Mouse (Mus musculus): Measurements from ENCODE around the gene Mtch2. TPM values are rescaled to one million over a fixed set of nuclear protein-coding genes. Genes with fewer than 3 reads are reported as not detected.

The Mtch2 gene
- polyA plus RNA-seq, 1 experiment from 2014 or later, result 228 TPM

GRCm38 (mm10) chr2:90850401-90850800, 3.4 kb downstream of the Mtch2 start:
- Histone ChIP-seq H3K4me2 (no peak overlapping the region), H3K27me3 (ENCODE audit: insufficient read depth, low read length) (no peaks in the 10 kb centered on the region), H3K9ac (no peak overlapping the region), H3K4me1 (ENCODE audit: insufficient read depth) (no peaks in the 10 kb centered on the region; the same call in 1 of the 2 replicates), H3K4me3 (ENCODE audit: low read depth, low read length) (no peak overlapping the region), H3K9me3 (ENCODE audit: low read depth, low read length) (no peaks in the 10 kb centered on the region), H3K27ac (ENCODE audit: low read depth) (no peak overlapping the region), H3K36me3 (ENCODE audit: insufficient read depth) (peaks cover 57% of the 10 kb centered on the region)
- ATAC-seq (ENCODE audit: insufficient read depth), result no peak
- TF ChIP-seq CTCF (IDR thresholded peaks at IDR 0.05; ENCODE audit: low read depth), result no peak
- 97% methylated on average over 1 of the region's 1 CpGs for WGBS
- DNase-seq, result no peak

- ATAC-seq (ENCODE audit: insufficient read depth), result no peak
- H3K9me3 ChIP-seq (ENCODE audit: low read depth, low read length), result no peaks in the 10 kb centered on the region
- DNase-seq, result no peak
- H3K9ac ChIP-seq, result no peak overlapping the region
- no peaks in the 10 kb centered on the region for H3K4me1 ChIP-seq (ENCODE audit: insufficient read depth)
- no peak overlapping the region for H3K4me2 ChIP-seq
- WGBS, result 94% methylated on average over 2 of the region's 2 CpGs
- H3K4me3 ChIP-seq (ENCODE audit: low read depth, low read length), result no peak overlapping the region
- TF ChIP-seq CTCF (IDR thresholded peaks at IDR 0.05; ENCODE audit: low read depth), result no peak
- H3K27me3 ChIP-seq (ENCODE audit: insufficient read depth, low read length), result no peaks in the 10 kb centered on the region
- peaks cover 74% of the 10 kb centered on the region for H3K36me3 ChIP-seq (ENCODE audit: insufficient read depth)
- no peak overlapping the region for H3K27ac ChIP-seq (ENCODE audit: low read depth)
These were observed 14.5 kb downstream of the Mtch2 start for GRCm38 (mm10) chr2:90861486-90861885.

GRCm38 (mm10) chr2:90864184-90864583, 17.2 kb downstream of the Mtch2 start:
- Histone ChIP-seq H3K4me2 (no peak overlapping the region), H3K9ac (no peak overlapping the region), H3K4me3 (ENCODE audit: low read depth, low read length) (no peak overlapping the region), H3K27me3 (ENCODE audit: insufficient read depth, low read length) (no peaks in the 10 kb centered on the region), H3K27ac (ENCODE audit: low read depth) (no peak overlapping the region), H3K36me3 (ENCODE audit: insufficient read depth) (peaks cover 78% of the 10 kb centered on the region), H3K9me3 (ENCODE audit: low read depth, low read length) (no peaks in the 10 kb centered on the region), H3K4me1 (ENCODE audit: insufficient read depth) (no peaks in the 10 kb centered on the region)
- ATAC-seq (ENCODE audit: insufficient read depth) (no peak), DNase-seq (no peak)
- TF ChIP-seq CTCF (IDR thresholded peaks at IDR 0.05; ENCODE audit: low read depth), result no peak

GRCm38 (mm10) chr2:90866524-90866923, 19.6 kb downstream of the Mtch2 start:
- WGBS, result 15% methylated on average over 3 of the region's 3 CpGs
- no peaks in the 10 kb centered on the region for H3K9me3 ChIP-seq (ENCODE audit: low read depth, low read length)
- ATAC-seq (ENCODE audit: insufficient read depth) (peak; percentile 84), DNase-seq (peak; percentile 93)
- peak; percentile 92 for TF ChIP-seq CTCF (IDR thresholded peaks at IDR 0.05; ENCODE audit: low read depth)
- H3K27ac ChIP-seq (ENCODE audit: low read depth), result no peak overlapping the region
- no peak overlapping the region for H3K4me2 ChIP-seq
- peaks cover 59% of the 10 kb centered on the region for H3K36me3 ChIP-seq (ENCODE audit: insufficient read depth)
- H3K4me1 ChIP-seq (ENCODE audit: insufficient read depth), result 0 out of 2 replicates have a peak, but pooled peaks cover 4% of the 10 kb centered on the region
- H3K9ac ChIP-seq, result no peak overlapping the region
- H3K27me3 ChIP-seq (ENCODE audit: insufficient read depth, low read length), result no peaks in the 10 kb centered on the region
- no peak overlapping the region for H3K4me3 ChIP-seq (ENCODE audit: low read depth, low read length)

- 14% methylated on average over 4 of the region's 4 CpGs for WGBS
- TF ChIP-seq CTCF (IDR thresholded peaks at IDR 0.05; ENCODE audit: low read depth), result no peak
- Histone ChIP-seq H3K27me3 (ENCODE audit: insufficient read depth, low read length) (no peaks in the 10 kb centered on the region), H3K4me2 (peak overlapping the region; percentile 8; the same call in 1 of the 2 replicates), H3K9ac (no peak overlapping the region), H3K4me3 (ENCODE audit: low read depth, low read length) (no peak overlapping the region), H3K36me3 (ENCODE audit: insufficient read depth) (peaks cover 29% of the 10 kb centered on the region), H3K9me3 (ENCODE audit: low read depth, low read length) (no peaks in the 10 kb centered on the region), H3K27ac (ENCODE audit: low read depth) (peak overlapping the region; percentile 63), H3K4me1 (ENCODE audit: insufficient read depth) (0 out of 2 replicates have a peak, but pooled peaks cover 4% of the 10 kb centered on the region)
- DNase-seq, result peak; percentile 56
- peak; percentile 70 for ATAC-seq (ENCODE audit: insufficient read depth)
These were observed 23.2 kb downstream of the Mtch2 start for GRCm38 (mm10) chr2:90870136-90870601.

- H3K36me3 ChIP-seq (ENCODE audit: insufficient read depth), result peaks cover 18% of the 10 kb centered on the region
- no peaks in the 10 kb centered on the region for H3K9me3 ChIP-seq (ENCODE audit: low read depth, low read length)
- no peak overlapping the region for H3K4me3 ChIP-seq (ENCODE audit: low read depth, low read length)
- DNase-seq (peak; percentile 64), ATAC-seq (ENCODE audit: insufficient read depth) (no peak)
- H3K4me1 ChIP-seq (ENCODE audit: insufficient read depth), result 0 out of 2 replicates have a peak, but pooled peaks cover 4% of the 10 kb centered on the region
- WGBS, result 53% methylated on average over 8 of the region's 8 CpGs
- H3K4me2 ChIP-seq, result no peak overlapping the region
- no peak for TF ChIP-seq CTCF (IDR thresholded peaks at IDR 0.05; ENCODE audit: low read depth)
- H3K27ac ChIP-seq (ENCODE audit: low read depth), result no peak overlapping the region
- H3K27me3 ChIP-seq (ENCODE audit: insufficient read depth, low read length), result no peaks in the 10 kb centered on the region
- no peak overlapping the region for H3K9ac ChIP-seq
These were observed 24.4 kb downstream of the Mtch2 start for GRCm38 (mm10) chr2:90871180-90871961.

- WGBS, result 75% methylated on average over 1 of the region's 1 CpGs
- no peak overlapping the region for H3K27ac ChIP-seq (ENCODE audit: low read depth)
These were observed 27.1 kb downstream of the Mtch2 start for GRCm38 (mm10) chr2:90874025-90874424.

More at GRCm38 (mm10) chr2:90874025-90874424, 27.1 kb downstream of the Mtch2 start:
- Histone ChIP-seq H3K9me3 (ENCODE audit: low read depth, low read length) (no peaks in the 10 kb centered on the region), H3K9ac (no peak overlapping the region), H3K36me3 (ENCODE audit: insufficient read depth) (no peaks in the 10 kb centered on the region), H3K4me1 (ENCODE audit: insufficient read depth) (0 out of 2 replicates have a peak, but pooled peaks cover 4% of the 10 kb centered on the region), H3K27me3 (ENCODE audit: insufficient read depth, low read length) (no peaks in the 10 kb centered on the region), H3K4me3 (ENCODE audit: low read depth, low read length) (no peak overlapping the region), H3K4me2 (no peak overlapping the region)
- no peak for TF ChIP-seq CTCF (IDR thresholded peaks at IDR 0.05; ENCODE audit: low read depth)
- ATAC-seq (ENCODE audit: insufficient read depth), result no peak
- DNase-seq, result no peak

Data from lung, embryonic 14.5 days (tissue).